Mouse (Mus musculus): ENCODE data around the gene Gm10401.
"Not testable (repeated sequence)": the region's sequence is repeated elsewhere in the genome, so short reads cannot be mapped to it uniquely, and the experiment has no call there.

Gene Gm10401

DNA sequence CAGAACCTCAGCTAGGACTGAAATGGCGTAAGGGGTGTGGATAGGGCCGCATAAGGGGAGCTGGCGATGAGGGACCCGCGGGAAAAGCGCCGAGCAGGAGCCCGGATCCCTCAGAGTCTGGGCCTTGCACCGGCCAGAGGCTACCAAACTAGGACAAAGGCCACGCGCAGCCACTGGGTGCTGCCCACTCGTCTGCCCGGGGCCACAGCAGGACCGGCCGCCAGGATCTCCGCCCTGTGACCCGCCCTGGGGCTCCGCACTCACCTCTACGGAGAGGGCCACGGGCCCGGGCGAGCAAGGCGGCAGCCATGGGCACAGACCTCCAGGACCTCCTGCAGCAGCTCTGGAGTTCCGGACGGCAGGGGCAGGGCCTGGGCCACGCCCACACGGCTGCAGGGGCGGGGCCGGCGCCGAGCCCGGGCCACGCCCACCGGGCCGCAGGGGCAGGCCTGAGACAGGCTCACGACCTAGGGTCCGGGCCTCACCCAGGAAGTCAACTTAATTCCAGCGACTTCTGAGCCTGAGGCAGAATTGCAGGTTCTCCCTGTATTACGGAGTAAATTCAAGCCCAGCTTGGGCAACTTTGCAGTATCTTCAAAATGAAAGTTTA lies 21.0 kb upstream of the Gm10401 start, which contains the start of gene Acads:
TSS of gene Acads (minus strand) at position 386 of the 610 bp plus-strand sequence.
- peak in 1 of 2 experiments; percentile 27 for DNase-seq (ENCODE audit: low spot score in 2 of 2)

DNA sequence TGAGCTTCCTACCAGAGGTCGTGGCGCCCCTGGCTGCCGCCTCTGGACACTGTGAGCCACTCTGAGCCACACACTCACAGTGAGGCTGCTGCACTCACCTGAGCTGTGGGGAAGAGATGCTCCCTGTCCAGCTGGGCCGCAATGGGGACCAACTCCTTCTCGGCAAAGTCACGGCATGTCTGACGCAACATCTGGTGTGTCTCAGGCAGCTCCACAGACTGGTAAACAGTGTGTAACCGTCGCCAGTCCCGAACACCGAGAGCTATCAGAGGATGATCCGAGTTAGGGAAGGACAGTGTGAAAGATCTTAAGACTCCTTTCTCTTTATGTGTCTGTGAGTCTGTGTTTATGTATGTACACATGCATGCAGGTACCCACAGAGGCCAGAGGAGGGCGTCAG lies 19.4 kb upstream of the Gm10401 start:
- DNase-seq (ENCODE audit: low spot score in 2 of 2): no peak

- no peak for DNase-seq (ENCODE audit: low spot score in 2 of 2)
These were observed 18.3 kb upstream of the Gm10401 start for GRCm38 (mm10) chr5:115116426-115116825.

GRCm38 (mm10) chr5:115114501-115114900 lies 16.4 kb upstream of the Gm10401 start:
- no peak for DNase-seq (ENCODE audit: low spot score in 2 of 2)

GRCm38 (mm10) chr5:115113244-115113643 lies 15.1 kb upstream of the Gm10401 start:
- no peak for DNase-seq (ENCODE audit: low spot score in 2 of 2)

DNA sequence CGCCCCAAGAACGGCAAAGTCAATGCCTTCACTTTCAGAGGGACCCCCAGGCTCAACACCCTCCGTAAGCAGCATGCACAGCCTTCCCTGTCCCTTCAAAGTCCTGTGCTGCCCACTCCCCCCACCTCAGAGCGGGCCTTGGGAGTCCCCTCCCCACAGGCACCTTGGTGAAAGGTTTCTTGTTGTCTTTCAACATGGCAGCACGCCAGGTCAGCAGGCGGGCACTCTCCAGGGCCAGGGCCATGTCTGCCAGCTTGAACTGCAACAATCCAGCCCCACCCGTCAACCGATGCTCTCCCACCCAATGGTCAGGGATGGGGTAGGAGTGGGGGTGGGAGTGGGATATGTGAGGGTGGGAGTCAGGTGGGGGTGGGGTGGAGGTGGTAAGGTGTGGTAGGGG lies 13.1 kb upstream of the Gm10401 start:
- DNase-seq (ENCODE audit: low spot score in 2 of 2): no peak

- not testable (repeated sequence) for DNase-seq (ENCODE audit: low spot score in 2 of 2)
These were observed 5.2 kb upstream of the Gm10401 start for GRCm38 (mm10) chr5:115103253-115103652.

- DNase-seq (ENCODE audit: low spot score in 2 of 2): no peak
These were observed 4.1 kb upstream of the Gm10401 start for GRCm38 (mm10) chr5:115102231-115102630.

- no peak for DNase-seq (ENCODE audit: low spot score in 2 of 2)
These were observed 2.4 kb upstream of the Gm10401 start for GRCm38 (mm10) chr5:115100473-115100872.

DNA sequence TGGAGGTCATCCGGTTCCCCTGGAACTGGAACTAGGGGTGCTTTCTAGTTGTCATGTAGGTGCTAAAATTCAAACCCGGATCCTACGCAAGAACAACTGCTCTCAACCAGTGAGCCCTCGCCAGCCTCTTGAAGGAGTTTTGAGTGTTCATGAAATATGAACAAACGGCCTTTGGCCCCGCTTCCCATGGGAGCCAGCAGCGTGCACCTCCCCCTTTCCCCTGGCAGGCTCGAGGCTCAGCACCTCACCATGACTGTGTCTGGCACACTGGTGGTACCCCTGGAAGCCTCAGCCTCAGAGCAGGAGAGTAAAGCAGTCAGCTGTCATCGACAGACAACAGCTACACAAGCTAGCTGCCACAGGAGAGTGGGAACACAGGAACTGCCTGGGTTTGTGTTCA lies 1.9 kb upstream of the Gm10401 start:
- no peak for DNase-seq (ENCODE audit: low spot score in 2 of 2)

DNA sequence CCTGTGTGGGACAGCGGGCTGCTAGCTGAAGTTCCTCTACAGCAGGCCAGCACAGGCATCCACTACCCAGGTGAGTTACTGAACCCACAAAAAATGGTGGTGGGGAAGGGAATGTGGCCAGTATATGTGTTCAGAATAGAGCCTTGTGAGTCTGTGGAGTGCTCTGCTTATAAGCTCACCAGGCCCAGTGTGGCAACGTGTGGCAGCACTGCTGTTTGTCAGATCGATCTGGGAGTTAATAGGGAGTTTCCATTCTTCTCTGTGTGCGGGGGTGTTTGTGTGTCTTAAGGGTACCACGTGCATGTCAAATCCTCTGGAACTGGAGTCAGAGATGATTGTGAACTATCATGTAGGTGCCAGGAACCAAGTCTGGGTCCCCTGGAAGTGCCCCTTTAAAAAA lies 1.4 kb upstream of the Gm10401 start:
- DNase-seq (ENCODE audit: low spot score in 2 of 2): no peak

- no peak for DNase-seq (ENCODE audit: low spot score in 2 of 2)
These were observed 6.3 kb downstream of the Gm10401 start for GRCm38 (mm10) chr5:115091776-115092175.

- no peak for DNase-seq (ENCODE audit: low spot score in 2 of 2)
These were observed 7.1 kb downstream of the Gm10401 start for GRCm38 (mm10) chr5:115091015-115091414.

- no peak for DNase-seq (ENCODE audit: low spot score in 2 of 2)
These were observed 8.4 kb downstream of the Gm10401 start for GRCm38 (mm10) chr5:115089592-115090268.

DNA sequence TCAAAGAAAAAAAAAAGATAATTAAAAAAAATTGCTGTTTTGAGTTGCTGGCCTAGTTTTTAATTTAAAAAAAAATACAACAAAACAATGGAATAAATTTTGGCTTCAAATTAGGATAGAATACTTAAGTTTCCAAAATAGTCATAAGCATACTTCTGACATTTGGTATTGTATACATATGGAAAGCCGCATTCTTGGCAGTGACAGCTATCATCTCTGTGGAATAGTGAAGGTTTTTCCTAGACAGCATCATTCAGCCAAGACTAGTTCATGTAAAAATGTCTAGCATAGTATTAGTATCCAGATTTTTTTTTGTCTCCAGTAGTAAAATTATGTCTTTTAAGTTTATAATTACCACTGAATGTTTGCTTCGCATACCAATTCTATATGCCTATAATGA lies 12.4 kb downstream of the Gm10401 start:
- no peak for DNase-seq (ENCODE audit: low spot score in 2 of 2)

- DNase-seq (ENCODE audit: low spot score in 2 of 2): no peak
These were observed 14.6 kb downstream of the Gm10401 start for GRCm38 (mm10) chr5:115083492-115083891.

DNA sequence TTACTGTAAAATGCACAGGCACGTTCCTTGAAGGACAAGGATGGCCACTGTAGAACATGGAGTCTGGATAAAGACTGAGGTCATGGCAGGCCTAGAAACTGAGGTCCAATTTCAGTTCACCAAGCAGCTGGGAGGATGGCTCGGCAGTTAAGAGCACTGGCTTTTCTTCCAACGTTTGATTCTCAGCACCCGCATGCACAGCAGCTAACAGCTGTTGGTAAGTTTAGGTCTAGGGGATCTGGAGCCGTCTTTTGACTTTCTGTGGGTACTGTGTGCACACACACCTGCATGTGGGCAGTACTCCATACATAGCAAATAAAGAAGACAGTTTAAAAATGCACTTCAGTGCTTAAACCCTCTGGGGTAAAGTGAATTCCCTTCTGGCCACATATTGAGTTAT lies 16.5 kb downstream of the Gm10401 start:
- DNase-seq (ENCODE audit: low spot score in 2 of 2): no peak

DNA sequence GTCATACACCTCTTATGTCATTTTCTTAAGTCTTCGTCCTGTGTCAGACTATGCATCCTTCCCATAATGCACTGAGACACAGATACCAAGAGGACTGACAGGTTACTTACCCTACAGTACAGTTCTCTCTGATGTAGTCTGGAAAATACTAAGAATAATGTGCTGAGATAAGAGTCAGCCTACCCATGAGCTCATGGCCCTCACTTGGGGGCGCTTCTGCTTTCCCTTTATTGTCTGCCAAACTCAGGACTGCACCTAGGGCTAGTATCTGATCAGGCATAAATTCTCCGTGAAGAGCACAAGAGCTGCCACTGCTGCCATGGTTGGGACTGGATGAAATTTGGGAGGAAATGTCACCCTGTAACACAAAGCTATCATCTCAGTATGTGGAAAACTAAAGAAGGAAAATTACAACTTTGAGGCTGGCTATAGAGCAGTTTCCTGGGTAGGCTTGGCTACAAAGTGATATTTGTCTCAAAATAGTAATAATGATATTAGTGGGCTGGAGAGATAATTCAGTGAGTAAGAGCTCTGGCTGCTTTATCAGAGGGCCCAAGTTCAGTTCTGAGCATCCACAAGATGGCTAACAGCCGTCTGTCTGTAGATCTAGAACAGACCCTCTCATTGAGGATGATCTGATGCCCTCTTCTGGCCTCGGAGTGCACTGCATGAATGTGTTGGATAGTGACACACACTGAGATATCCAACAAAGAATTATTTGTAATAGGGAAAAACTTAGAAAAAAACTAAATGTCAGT lies 21.8 kb downstream of the Gm10401 start:
- peak; percentile 39 to 56 for DNase-seq (ENCODE audit: low spot score in 2 of 2)

DNA sequence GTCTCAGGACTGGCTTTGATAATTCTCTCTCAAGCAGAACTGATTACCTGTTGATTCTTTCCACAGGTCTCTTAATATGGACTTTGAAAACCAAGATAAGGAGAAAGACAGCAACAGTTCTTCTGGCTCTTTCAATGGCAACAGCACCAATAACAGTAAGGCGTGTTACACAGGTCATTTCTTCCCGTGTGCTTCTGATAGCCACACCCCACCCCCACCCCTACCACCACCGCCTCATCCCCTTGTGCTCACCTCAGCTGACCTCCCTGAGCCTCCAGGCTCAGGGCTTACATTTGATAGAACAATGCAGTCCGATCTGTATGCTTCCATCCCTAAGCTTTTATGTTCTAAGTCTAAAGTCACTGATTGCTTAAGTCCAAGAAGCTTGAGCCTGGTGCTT lies 23.3 kb downstream of the Gm10401 start:
- DNase-seq (ENCODE audit: low spot score in 2 of 2): no peak

- DNase-seq (ENCODE audit: low spot score in 2 of 2): not testable (repeated sequence)
These were observed 24.8 kb downstream of the Gm10401 start for GRCm38 (mm10) chr5:115073306-115073705.

DNA sequence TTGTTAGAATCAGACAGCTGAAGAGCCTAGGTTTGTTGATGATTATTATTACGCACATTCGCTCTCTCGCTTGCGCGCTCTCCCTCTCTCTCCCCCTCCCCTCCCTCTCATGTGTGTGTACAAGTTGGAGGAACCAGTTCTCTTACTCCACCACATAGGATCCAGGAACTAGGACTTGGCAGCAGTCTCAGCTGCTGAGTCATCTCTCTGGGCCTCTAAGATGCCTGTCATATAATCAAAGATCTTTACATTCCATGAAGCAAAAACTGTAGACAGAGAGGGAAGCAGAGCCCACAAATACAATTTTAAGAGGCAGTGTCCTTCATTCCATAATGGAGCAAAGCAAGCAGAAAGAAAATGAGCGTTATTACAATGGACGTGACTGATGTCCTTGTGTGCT lies 26.0 kb downstream of the Gm10401 start:
- peak in 1 of 2 experiments; percentile 23 for DNase-seq (ENCODE audit: low spot score in 2 of 2)

DNA sequence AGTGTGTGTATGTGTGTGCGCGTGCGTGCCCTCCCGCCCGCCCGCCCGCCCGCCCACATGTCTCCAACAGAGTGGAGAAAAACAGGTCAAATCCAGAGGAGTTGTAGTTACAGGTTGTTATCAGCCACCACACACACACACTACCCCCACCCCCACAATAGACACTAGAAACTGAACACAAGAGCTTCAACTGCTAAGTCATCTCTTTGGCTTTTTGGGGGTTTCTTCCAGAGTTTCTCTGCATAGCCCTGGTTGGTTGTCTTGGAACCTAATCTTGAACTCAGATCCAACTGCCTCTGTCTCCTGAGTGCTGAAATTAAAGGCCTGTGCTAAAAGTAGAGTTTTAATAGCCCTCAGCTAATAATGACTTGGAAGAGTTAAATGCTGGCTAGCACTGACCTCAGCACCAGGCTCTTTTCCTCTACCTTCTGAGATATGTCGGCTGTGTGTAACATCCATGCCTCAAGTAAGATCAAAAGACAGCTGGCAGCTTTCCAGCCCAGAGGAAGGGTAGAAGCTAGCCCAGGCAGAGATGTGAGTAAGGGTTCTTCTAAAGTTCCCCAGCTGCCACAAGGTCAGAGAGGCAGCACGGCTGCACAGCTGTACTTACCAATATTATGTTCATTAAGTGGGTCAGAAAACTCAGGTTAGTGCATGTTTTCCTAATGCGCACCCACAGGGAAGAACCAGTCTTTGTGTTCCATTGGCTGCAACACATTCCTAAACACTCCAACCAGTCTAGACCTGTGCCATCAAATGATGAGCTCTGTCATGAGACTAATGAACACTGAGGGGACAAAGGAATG lies 26.8 kb downstream of the Gm10401 start:
- no peak for DNase-seq (ENCODE audit: low spot score in 2 of 2)
